Mouse (Mus musculus) heart, embryonic 11.5 days (tissue): ENCODE measurements around the gene Hip1r. TPM values are rescaled to one million over a fixed set of nuclear protein-coding genes. Genes with fewer than 3 reads are reported as not detected.

ENCODE experiments used
- ATAC-seq: fragments of 200-750 bp; cut with Nextera tagmentation; replicated peaks from 2 replicates; pipeline ENCODE4 v1.8.0; 2017; ENCODE audit warnings: moderate library complexity; ENCODE audit not compliant: insufficient number of reproducible peaks, low FRiP score, low TSS enrichment
- H3K27ac ChIP-seq: fragments of 300-500 bp; sonication (generic); 2 replicates; pipeline ENCODE4 v1.5.1; 2014; ENCODE audit warnings: mild to moderate bottlenecking, low read depth, low read length
- H3K27me3 ChIP-seq: fragments of 300-500 bp; sonication (generic); 2 replicates; pipeline ENCODE4 v1.6.1; 2014; ENCODE audit warnings: mild to moderate bottlenecking, low read length, mixed read lengths; ENCODE audit not compliant: control insufficient read depth, insufficient read depth
- H3K36me3 ChIP-seq: fragments of 300-500 bp; sonication (generic); 2 replicates; pipeline ENCODE4 v1.6.1; 2014; ENCODE audit warnings: mild to moderate bottlenecking, low read length, moderate library complexity, mixed read lengths; ENCODE audit not compliant: control insufficient read depth, insufficient read depth
- H3K4me1 ChIP-seq: fragments of 300-500 bp; sonication (generic); 2 replicates; pipeline ENCODE4 v1.6.1; 2014; ENCODE audit warnings: low read length; ENCODE audit not compliant: control insufficient read depth, insufficient read depth
- H3K4me2 ChIP-seq: fragments of 300-500 bp; sonication (generic); 2 replicates; pipeline ENCODE4 v1.6.1; 2014; ENCODE audit warnings: mild to moderate bottlenecking, moderate library complexity
- H3K4me3 ChIP-seq: fragments of 300-500 bp; sonication (generic); 2 replicates; pipeline ENCODE4 v1.5.1; 2014; ENCODE audit warnings: low read depth, low read length
- H3K9ac ChIP-seq: fragments of 300-500 bp; sonication (generic); 2 replicates; pipeline ENCODE4 v1.6.1; 2014; ENCODE audit warnings: mild to moderate bottlenecking, low read depth, low read length, moderate library complexity
- H3K9me3 ChIP-seq: fragments of 300-500 bp; sonication (generic); replicated peaks from 2 replicates; pipeline ENCODE4 v1.6.1; 2016; ENCODE audit warnings: low read length; ENCODE audit not compliant: control insufficient read depth
- WGBS: fragments of 180-500 bp; shearing (Covaris S2); extraction: QIAGEN DNeasy Blood & Tissue Kit; methylation state at CpG from one replicate; pipeline ENCODE4 v1.1.7; 2014; ENCODE audit not compliant: insufficient replicate concordance; 5-methylcytosine and 5-hydroxymethylcytosine counted together
- polyA plus RNA-seq: library from polyadenylated mRNA; unstranded; fragments of >200 nt; fragmentation: Nextera tagmentation; extraction: Ambion mirVana; gene quantifications from 2 replicates; pipeline ENCODE4 v1.2.1, GENCODE M21; 2014

Hip1r gene
- polyA plus RNA-seq, 1 experiment from 2014 or later = 2.7 TPM

DNA sequence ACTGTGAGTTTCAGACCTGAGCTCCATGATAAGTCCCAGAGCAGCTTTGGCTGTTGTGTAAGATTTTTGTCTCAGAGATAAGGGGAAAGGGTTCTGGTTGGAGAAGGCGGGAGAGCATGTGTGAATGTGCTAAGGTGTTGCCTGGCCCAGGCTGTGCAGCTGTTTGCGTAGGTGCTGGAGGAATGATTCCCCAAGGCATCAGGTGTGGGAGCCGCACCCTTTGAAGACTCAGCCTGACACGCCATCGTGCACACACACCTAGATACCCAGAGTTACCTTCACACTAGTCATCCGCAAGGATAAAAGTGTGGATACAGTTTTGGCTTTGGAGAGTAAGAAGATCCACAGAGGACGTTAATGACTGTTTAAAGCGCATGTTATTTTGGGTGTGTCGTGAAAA lies 62.0 kb downstream of the Hip1r start:
- H3K27ac ChIP-seq = no peak overlapping the region
- H3K27me3 ChIP-seq = no peaks in the 10 kb centered on the region
- H3K9me3 ChIP-seq = no peaks in the 10 kb centered on the region
- no peak overlapping the region for H3K4me3 ChIP-seq
- ATAC-seq = no peak
- 72% methylated on average over 9 of the region's 9 CpGs for WGBS
- H3K4me2 ChIP-seq = no peak overlapping the region
- no peak overlapping the region for H3K9ac ChIP-seq
- H3K4me1 ChIP-seq = peaks cover 18% of the 10 kb centered on the region
- no peaks in the 10 kb centered on the region for H3K36me3 ChIP-seq

GRCm38 (mm10) chr5:124035806-124036205 lies 62.4 kb downstream of the Hip1r start:
- no peaks in the 10 kb centered on the region for H3K27me3 ChIP-seq
- no peak overlapping the region for H3K9ac ChIP-seq
- peaks cover 15% of the 10 kb centered on the region for H3K4me1 ChIP-seq
- H3K36me3 ChIP-seq = no peaks in the 10 kb centered on the region
- H3K27ac ChIP-seq = no peak overlapping the region
- ATAC-seq = no peak
- H3K9me3 ChIP-seq = no peaks in the 10 kb centered on the region
- no peak overlapping the region for H3K4me3 ChIP-seq
- H3K4me2 ChIP-seq = no peak overlapping the region
- WGBS = 76% methylated on average over 8 of the region's 8 CpGs

DNA sequence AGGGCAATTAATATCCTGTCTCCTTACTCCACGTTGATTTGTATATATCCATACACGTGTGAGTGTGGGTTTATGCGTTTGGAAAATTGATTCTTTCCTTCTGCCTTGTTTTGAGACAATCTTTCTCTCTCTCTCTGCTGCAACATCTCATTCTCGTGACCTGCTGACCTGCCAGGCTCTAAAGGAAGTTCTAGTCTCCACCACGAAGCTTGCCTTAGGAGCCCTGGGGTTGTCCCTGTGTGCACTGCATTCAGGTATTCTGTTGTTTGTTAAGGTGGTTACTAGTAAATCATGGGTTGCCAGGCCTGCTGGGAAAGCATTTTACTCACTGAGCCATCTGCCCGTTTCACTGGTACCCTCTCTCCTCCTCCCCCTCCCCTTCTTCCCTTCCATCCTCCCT lies 62.9 kb downstream of the Hip1r start:
- H3K27ac ChIP-seq = no peak overlapping the region

DNA sequence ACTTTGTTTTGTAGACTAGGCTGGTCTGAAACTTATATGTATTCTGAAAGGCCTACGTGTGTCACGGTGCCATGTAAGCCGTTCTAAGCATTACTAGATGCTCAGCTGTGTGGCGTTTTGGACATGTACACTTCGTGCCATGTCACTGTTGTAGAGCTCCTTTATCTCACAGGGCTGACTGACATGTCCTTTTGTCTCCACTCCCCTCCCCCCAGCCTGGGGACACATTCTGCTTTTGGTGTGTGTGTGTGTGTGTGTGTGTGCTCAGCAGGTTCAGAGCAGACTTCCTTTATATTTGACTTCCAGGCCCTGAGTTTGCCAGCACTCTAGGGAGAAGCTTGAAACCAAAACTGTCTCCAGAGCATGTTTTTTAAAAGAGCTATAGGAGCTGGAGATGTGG lies 63.4 kb downstream of the Hip1r start:
- WGBS = 27% methylated on average over 5 of the region's 5 CpGs
- H3K9ac ChIP-seq = no peak overlapping the region

More for the DNA sequence above, 62.9 kb downstream of the Hip1r start:
- no peak overlapping the region for H3K4me3 ChIP-seq
- H3K27me3 ChIP-seq = no peaks in the 10 kb centered on the region
- H3K4me1 ChIP-seq = peaks cover 19% of the 10 kb centered on the region
- H3K36me3 ChIP-seq = no peaks in the 10 kb centered on the region
- H3K9ac ChIP-seq = no peak overlapping the region
- 40% methylated on average over 6 of the region's 6 CpGs for WGBS
- ATAC-seq = no peak
- no peaks in the 10 kb centered on the region for H3K9me3 ChIP-seq
- H3K4me2 ChIP-seq = no peak overlapping the region

DNA sequence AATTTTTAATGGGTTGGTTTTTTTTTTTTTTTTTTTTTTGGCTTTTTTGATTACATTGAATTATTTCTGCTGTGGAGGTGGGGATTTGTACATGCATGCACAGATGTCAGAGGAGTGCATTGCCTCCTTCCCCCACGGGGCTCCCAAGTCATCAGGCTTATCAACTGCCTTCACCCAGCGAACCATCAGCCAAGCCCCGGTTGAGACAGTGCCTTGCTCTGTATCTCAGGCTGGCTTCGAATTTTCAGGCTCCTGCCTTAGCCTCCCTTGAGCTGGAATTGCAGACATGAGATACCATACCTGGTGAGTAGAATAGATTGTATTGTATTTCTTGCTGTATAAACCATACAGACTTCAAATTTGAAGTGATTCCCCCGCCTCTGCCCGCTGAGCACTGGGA lies 66.2 kb downstream of the Hip1r start:
- H3K27ac ChIP-seq = no peak overlapping the region
- no peak overlapping the region for H3K4me2 ChIP-seq
- no peak overlapping the region for H3K9ac ChIP-seq
- no peak for ATAC-seq
- peaks cover 25% of the 10 kb centered on the region for H3K4me1 ChIP-seq
- H3K4me3 ChIP-seq = no peak overlapping the region
- WGBS = 55% methylated on average over 6 of the region's 6 CpGs
- H3K9me3 ChIP-seq = no peaks in the 10 kb centered on the region
- H3K36me3 ChIP-seq = no peaks in the 10 kb centered on the region
- H3K27me3 ChIP-seq = no peaks in the 10 kb centered on the region

More for the DNA sequence above, 63.4 kb downstream of the Hip1r start:
- no peaks in the 10 kb centered on the region for H3K36me3 ChIP-seq
- no peaks in the 10 kb centered on the region for H3K9me3 ChIP-seq
- no peaks in the 10 kb centered on the region for H3K27me3 ChIP-seq
- no peak overlapping the region for H3K4me3 ChIP-seq
- H3K27ac ChIP-seq = no peak overlapping the region
- H3K4me1 ChIP-seq = peaks cover 19% of the 10 kb centered on the region
- no peak for ATAC-seq
- no peak overlapping the region for H3K4me2 ChIP-seq

DNA sequence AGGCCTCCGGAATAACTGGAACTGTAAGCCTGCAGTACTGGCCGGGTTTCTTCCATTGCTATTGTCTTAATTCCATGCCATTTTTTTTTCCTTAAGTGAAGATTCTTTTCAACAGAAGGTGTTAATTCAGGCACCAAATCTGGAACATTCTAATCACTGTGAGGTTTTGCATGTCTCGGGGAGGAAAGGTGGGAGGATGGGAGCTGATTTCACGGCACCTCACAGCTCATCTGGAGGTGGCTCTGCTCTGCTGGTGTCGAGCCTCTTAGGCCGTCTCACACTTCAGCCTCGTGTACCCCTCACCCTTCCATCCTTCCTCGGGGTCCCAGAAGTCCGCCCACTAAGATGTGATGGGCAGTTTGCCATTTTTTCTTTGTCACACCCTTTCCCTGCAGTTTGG lies 67.7 kb downstream of the Hip1r start:
- WGBS = 55% methylated on average over 9 of the region's 9 CpGs
- H3K9ac ChIP-seq = no peak overlapping the region

GRCm38 (mm10) chr5:124043212-124043978 lies 70.0 kb downstream of the Hip1r start:
- H3K4me1 ChIP-seq = peaks cover 25% of the 10 kb centered on the region
- peak overlapping the region; percentile 23 for H3K9ac ChIP-seq
- H3K27me3 ChIP-seq = no peaks in the 10 kb centered on the region
- 16% methylated on average over 10 of the region's 10 CpGs for WGBS
- peak overlapping the region; percentile 91 for H3K27ac ChIP-seq
- peak overlapping the region; percentile 14 for H3K4me2 ChIP-seq
- no peaks in the 10 kb centered on the region for H3K9me3 ChIP-seq
- peak; percentile 76 for ATAC-seq
- H3K4me3 ChIP-seq = no peak overlapping the region
- H3K36me3 ChIP-seq = no peaks in the 10 kb centered on the region

More for the DNA sequence above, 67.7 kb downstream of the Hip1r start:
- Histone ChIP-seq H3K27me3 (no peaks in the 10 kb centered on the region), H3K4me2 (no peak overlapping the region), H3K4me1 (peaks cover 29% of the 10 kb centered on the region), H3K9me3 (no peaks in the 10 kb centered on the region), H3K4me3 (no peak overlapping the region), H3K27ac (peak overlapping the region; percentile 46), H3K36me3 (no peaks in the 10 kb centered on the region)
- no peak for ATAC-seq

GRCm38 (mm10) chr5:124043999-124044398 lies 70.6 kb downstream of the Hip1r start:
- no peak for ATAC-seq

More at GRCm38 (mm10) chr5:124043999-124044398, 70.6 kb downstream of the Hip1r start:
- H3K4me2 ChIP-seq = peak overlapping the region; percentile 14
- H3K4me3 ChIP-seq = no peak overlapping the region
- peaks cover 25% of the 10 kb centered on the region for H3K4me1 ChIP-seq
- 73% methylated on average over 5 of the region's 5 CpGs for WGBS
- no peaks in the 10 kb centered on the region for H3K36me3 ChIP-seq
- peak overlapping the region; percentile 91 for H3K27ac ChIP-seq
- no peaks in the 10 kb centered on the region for H3K27me3 ChIP-seq
- peak overlapping the region; percentile 23; the same call in 1 of the 2 replicates for H3K9ac ChIP-seq
- no peaks in the 10 kb centered on the region for H3K9me3 ChIP-seq
